Mouse (Mus musculus) MEL (cell line): Measurements from ENCODE around the gene Bnip2.

Experiments
- NELFE ChIP-seq: IDR thresholded peaks from 2 replicates; pipeline ENCODE4 v1.6.1; 2011; ENCODE audit warnings: low read depth, low read length, improper control_type of control experiment
- NRF1 ChIP-seq: IDR thresholded peaks from 2 replicates; pipeline ENCODE4 v1.6.1; 2014; ENCODE audit warnings: low read depth, mild to moderate bottlenecking, inconsistent platforms, low read length, improper control_type of control experiment, moderate library complexity; ENCODE audit not compliant: poor library complexity, insufficient read depth, severe bottlenecking
- POLR2AphosphoS5 ChIP-seq: IDR thresholded peaks from 2 replicates; pipeline ENCODE4 v1.6.1; 2012; ENCODE audit warnings: low read depth, borderline replicate concordance, mild to moderate bottlenecking, inconsistent platforms, low read length, moderate library complexity, mixed read lengths
- TAL1 ChIP-seq: IDR thresholded peaks from 2 replicates; pipeline ENCODE4 v1.6.1; 2012; ENCODE audit warnings: mild to moderate bottlenecking, inconsistent platforms, low read length, moderate library complexity, mixed read lengths
- ZKSCAN1 ChIP-seq: IDR thresholded peaks from 2 replicates; pipeline ENCODE4 v1.6.1; 2012; ENCODE audit warnings: low read depth, mild to moderate bottlenecking, inconsistent platforms, low read length, improper control_type of control experiment, moderate library complexity

DNA sequence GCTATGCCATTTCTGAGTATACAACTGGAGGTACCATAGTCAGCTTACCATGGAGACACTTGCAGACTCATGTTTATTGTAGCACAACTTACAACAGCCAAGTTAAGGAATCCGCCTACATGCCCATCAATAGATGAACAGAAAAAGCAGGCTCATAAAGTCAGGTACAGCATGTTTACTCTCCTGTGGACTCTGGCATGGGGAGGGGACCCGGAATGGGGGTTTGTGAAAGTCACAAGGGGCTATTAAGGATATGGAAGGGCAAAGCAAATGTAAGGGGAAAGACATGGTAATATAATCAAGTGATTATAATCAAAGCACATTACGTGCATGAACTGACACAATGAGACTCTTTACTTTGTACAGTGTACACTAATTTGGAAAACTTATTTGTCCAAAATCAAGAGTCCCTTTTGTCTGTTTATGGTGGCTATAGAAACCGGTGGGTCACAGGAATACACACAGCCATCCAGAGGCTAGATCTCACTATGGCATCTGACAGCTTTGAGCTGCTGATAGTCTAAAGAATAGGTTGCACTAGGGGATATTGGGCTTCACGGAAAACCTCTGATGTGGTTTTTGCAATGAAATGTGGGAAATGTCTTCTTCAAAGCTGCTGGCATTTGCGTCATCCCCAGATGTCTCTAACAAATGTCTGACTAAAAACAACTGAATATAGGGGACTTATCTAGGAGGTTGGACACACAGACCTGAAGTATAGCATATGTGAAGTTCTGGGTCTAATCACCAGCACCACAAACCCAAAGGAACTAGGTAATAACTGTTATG, 50.5 kb downstream of the Bnip2 start:
- TF ChIP-seq TAL1 (no peak), POLR2AphosphoS5 (no peak), NRF1 (no peak), ZKSCAN1 (no peak), NELFE (no peak)
